Mouse (Mus musculus) heart, postnatal 0 days (tissue): ENCODE measurements at regions not wholly inside any gene's neighbourhood (a gene's known extent, or its start where the extent isn't known, plus 50 kb on each side); places are given as distances from the start of the nearest gene placed in this dataset.

ENCODE experiments used
- ATAC-seq: fragments of 200-750 bp; cut with Nextera tagmentation; 2 replicates; pipeline ENCODE4 v1.8.0; 2017; ENCODE audit warnings: low read depth, moderate number of reproducible peaks, moderate library complexity; ENCODE audit not compliant: insufficient read depth
- DNase-seq: peaks from one replicate; pipeline ENCODE4 v3.0.0-alpha.2; 2016; ENCODE audit warnings: low spot score
- H3K27ac ChIP-seq: fragments of 300-500 bp; sonication (generic); 2 replicates; pipeline ENCODE4 v1.5.1; 2014; ENCODE audit warnings: low read depth, mild to moderate bottlenecking
- H3K27me3 ChIP-seq: fragments of 300-500 bp; sonication (generic); 2 replicates; pipeline ENCODE4 v1.6.1; 2014; ENCODE audit warnings: low read length, mixed read lengths; ENCODE audit not compliant: control insufficient read depth, insufficient read depth
- H3K36me3 ChIP-seq: fragments of 300-500 bp; sonication (generic); replicated peaks from 2 replicates; pipeline ENCODE4 v1.6.1; 2014; ENCODE audit warnings: low read length, mixed read lengths; ENCODE audit not compliant: control insufficient read depth, insufficient read depth
- H3K4me1 ChIP-seq: fragments of 300-500 bp; sonication (generic); 2 replicates; pipeline ENCODE4 v1.6.1; 2014; ENCODE audit warnings: antibody characterized with exemption; ENCODE audit not compliant: control insufficient read depth, insufficient read depth
- H3K4me2 ChIP-seq: fragments of 300-500 bp; sonication (generic); 2 replicates; pipeline ENCODE4 v1.6.1; 2014; ENCODE audit warnings: low read depth, mild to moderate bottlenecking, low read length, moderate library complexity
- H3K4me3 ChIP-seq: fragments of 300-500 bp; sonication (generic); 2 replicates; pipeline ENCODE4 v1.5.1; 2014; ENCODE audit warnings: low read depth, low read length
- H3K9ac ChIP-seq: fragments of 300-500 bp; sonication (generic); replicated peaks from 2 replicates; pipeline ENCODE4 v1.6.1; 2014; ENCODE audit warnings: low read depth, low read length, mixed read lengths
- H3K9me3 ChIP-seq: fragments of 300-500 bp; sonication (generic); replicated peaks from 2 replicates; pipeline ENCODE4 v1.6.1; 2016; ENCODE audit warnings: low read length; ENCODE audit not compliant: control insufficient read depth
- CTCF ChIP-seq: IDR thresholded peaks from 2 replicates; pipeline ENCODE4 v1.5.1; 2016; ENCODE audit warnings: antibody characterized with exemption, control low read depth, low read depth
- EP300 ChIP-seq: IDR thresholded peaks from 2 replicates; pipeline ENCODE4 v1.6.1; 2016; ENCODE audit warnings: antibody characterized with exemption, low read depth
- WGBS: fragments of 180-500 bp; shearing (Covaris S2); extraction: QIAGEN DNeasy Blood & Tissue Kit; methylation state at CpG from one replicate; pipeline ENCODE4 v1.1.7; 2014; 5-methylcytosine and 5-hydroxymethylcytosine counted together

- Histone ChIP-seq H3K27me3 (no peaks in the 10 kb centered on the region), H3K4me2 (no peak overlapping the region), H3K4me1 (no peaks in the 10 kb centered on the region), H3K9ac (no peak overlapping the region), H3K27ac (no peak overlapping the region), H3K4me3 (no peak overlapping the region), H3K36me3 (no peaks in the 10 kb centered on the region), H3K9me3 (no peaks in the 10 kb centered on the region)
- ATAC-seq (no peak), DNase-seq (no peak)
- no peak for TF ChIP-seq EP300
- no peak for TF ChIP-seq CTCF
- WGBS = 54% methylated on average over 3 of the region's 3 CpGs
Measured at GRCm38 (mm10) chr14:47982993-47983740, 137.5 kb upstream of the Peli2 start.

GRCm38 (mm10) chr14:47986483-47986882, 134.1 kb upstream of the Peli2 start:
- ATAC-seq (no peak), DNase-seq (peak; percentile 6)
- Histone ChIP-seq H3K4me2 (no peak overlapping the region), H3K9ac (no peak overlapping the region), H3K27ac (no peak overlapping the region), H3K9me3 (no peaks in the 10 kb centered on the region), H3K36me3 (no peaks in the 10 kb centered on the region), H3K4me1 (no peaks in the 10 kb centered on the region), H3K4me3 (no peak overlapping the region), H3K27me3 (no peaks in the 10 kb centered on the region)
- TF ChIP-seq CTCF (no peak), EP300 (no peak)
- 20% methylated on average over 3 of the region's 3 CpGs for WGBS

- H3K27ac ChIP-seq = no peak overlapping the region
Measured at GRCm38 (mm10) chr14:47986941-47987340, 133.7 kb upstream of the Peli2 start.

GRCm38 (mm10) chr14:47987392-47988075, 133.1 kb upstream of the Peli2 start:
- 64% methylated on average over 7 of the region's 7 CpGs for WGBS
- no peak overlapping the region for H3K27ac ChIP-seq

More at GRCm38 (mm10) chr14:47986941-47987340, 133.7 kb upstream of the Peli2 start:
- no peak for ATAC-seq
- 27% methylated on average over 5 of the region's 5 CpGs for WGBS
- no peak overlapping the region for H3K4me3 ChIP-seq
- no peaks in the 10 kb centered on the region for H3K27me3 ChIP-seq
- no peaks in the 10 kb centered on the region for H3K4me1 ChIP-seq
- no peak for TF ChIP-seq CTCF
- TF ChIP-seq EP300 = no peak
- H3K36me3 ChIP-seq = no peaks in the 10 kb centered on the region
- no peak for DNase-seq
- no peaks in the 10 kb centered on the region for H3K9me3 ChIP-seq
- no peak overlapping the region for H3K4me2 ChIP-seq
- no peak overlapping the region for H3K9ac ChIP-seq

GRCm38 (mm10) chr14:47988131-47988530, 132.5 kb upstream of the Peli2 start:
- H3K4me2 ChIP-seq = no peak overlapping the region
- no peaks in the 10 kb centered on the region for H3K9me3 ChIP-seq
- H3K27me3 ChIP-seq = no peaks in the 10 kb centered on the region
- 42% methylated on average over 3 of the region's 3 CpGs for WGBS
- H3K4me1 ChIP-seq = no peaks in the 10 kb centered on the region
- H3K4me3 ChIP-seq = no peak overlapping the region
- H3K36me3 ChIP-seq = no peaks in the 10 kb centered on the region
- DNase-seq (no peak), ATAC-seq (no peak)
- TF ChIP-seq CTCF (no peak), EP300 (no peak)
- H3K9ac ChIP-seq = no peak overlapping the region
- H3K27ac ChIP-seq = no peak overlapping the region

More at GRCm38 (mm10) chr14:47987392-47988075, 133.1 kb upstream of the Peli2 start:
- TF ChIP-seq CTCF (no peak), EP300 (no peak)
- H3K9me3 ChIP-seq = no peaks in the 10 kb centered on the region
- H3K27me3 ChIP-seq = no peaks in the 10 kb centered on the region
- no peaks in the 10 kb centered on the region for H3K4me1 ChIP-seq
- H3K4me2 ChIP-seq = no peak overlapping the region
- no peak overlapping the region for H3K4me3 ChIP-seq
- ATAC-seq (no peak), DNase-seq (no peak)
- no peaks in the 10 kb centered on the region for H3K36me3 ChIP-seq
- H3K9ac ChIP-seq = no peak overlapping the region
